In the genomic region with DNA sequence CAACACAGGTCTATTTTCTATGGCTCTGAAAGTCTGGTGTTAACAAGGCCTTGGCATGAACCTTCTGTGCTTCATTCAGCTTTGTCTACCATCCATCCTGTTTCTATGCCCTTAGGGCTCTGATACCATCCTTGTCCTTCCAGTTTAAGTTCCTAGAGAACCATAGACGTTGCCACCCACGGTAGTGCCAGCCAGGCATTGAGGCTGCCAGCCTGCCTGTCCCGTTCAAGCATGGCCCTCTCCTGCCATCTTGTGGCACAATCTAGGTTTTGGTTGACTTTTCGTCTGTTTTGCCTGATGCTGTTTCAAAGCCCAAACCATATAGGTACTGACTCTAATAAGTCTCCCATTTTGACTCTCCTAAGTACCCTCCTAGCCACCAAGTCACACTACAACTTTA, we compare ENCODE assay signal across 8 mouse cellular contexts. TPM values are rescaled to one million over a fixed set of nuclear protein-coding genes. Genes with fewer than 3 reads are reported as not detected.
DNase-seq lines count a peak whose midpoint lies in the region; ATAC-seq and TF ChIP-seq lines count a peak whose summit lies in the region.

No protein-coding gene starts in this region.

- no peak overlapping the region for H3K4me3 ChIP-seq in embryonic facial prominence, embryonic 14.5 days (ENCODE audit: low read depth, low read length)
- no peak overlapping the region for H3K4me3 ChIP-seq in heart, embryonic 13.5 days
- H3K4me3 ChIP-seq in kidney, embryonic 15.5 days (replicated peaks) = no peak overlapping the region
- H3K4me3 ChIP-seq in lung, adult 2 months (replicated peaks; ENCODE audit: extremely low read depth, low read depth, low read length) = no peak overlapping the region

- no peak overlapping the region for H3K4me2 ChIP-seq in embryonic facial prominence, embryonic 14.5 days (ENCODE audit: low read depth, low read length)
- H3K4me2 ChIP-seq in heart, embryonic 13.5 days = no peak overlapping the region
- no peak overlapping the region for H3K4me2 ChIP-seq in kidney, embryonic 15.5 days

- ATAC-seq in CD4-positive, CD25-positive, alpha-beta regulatory T cell, adult 4 months = peak; percentile 71
- ATAC-seq in embryonic facial prominence, embryonic 14.5 days (ENCODE audit: low read depth) = peak; percentile 44; the same call in 1 of the 2 replicates
- ATAC-seq in heart, embryonic 13.5 days (ENCODE audit: extremely low read depth, insufficient number of reproducible peaks, low FRiP score, low TSS enrichment) = no peak
- ATAC-seq in kidney, embryonic 15.5 days (replicated peaks; ENCODE audit: low FRiP score) = peak; percentile 57; the same call in 1 of the 2 replicates

- no peaks in the 10 kb centered on the region for H3K9me3 ChIP-seq in embryonic facial prominence, embryonic 14.5 days (ENCODE audit: control insufficient read depth, low read length)
- H3K9me3 ChIP-seq in heart, embryonic 13.5 days = no peaks in the 10 kb centered on the region
- H3K9me3 ChIP-seq in kidney, embryonic 15.5 days (replicated peaks) = no peaks in the 10 kb centered on the region

- 0 out of 2 replicates have a peak, but pooled peaks cover 5% of the 10 kb centered on the region for H3K27me3 ChIP-seq in embryonic facial prominence, embryonic 14.5 days (replicated peaks; ENCODE audit: control insufficient read depth, insufficient read depth, low read length)
- H3K27me3 ChIP-seq in heart, embryonic 13.5 days (replicated peaks) = peaks cover 9% of the 10 kb centered on the region
- 0 out of 2 replicates have a peak, but pooled peaks cover 6% of the 10 kb centered on the region for H3K27me3 ChIP-seq in kidney, embryonic 15.5 days

- DNase-seq in adrenal gland, postnatal 25 days = peak; percentile 78
- DNase-seq in embryonic facial prominence, embryonic 14.5 days (ENCODE audit: low spot score) = peak; percentile 83
- DNase-seq in lung, adult 2 months = peak; percentile 73
- peak; percentile 43 for DNase-seq in ovary, postnatal 10 days (ENCODE audit: low spot score)
- peak; percentile 20 for DNase-seq in urinary bladder, postnatal 10 days (ENCODE audit: low spot score)

- no peak for TF ChIP-seq POLR2A in lung, adult 2 months (IDR thresholded peaks at IDR 0.05; ENCODE audit: borderline replicate concordance, extremely low read depth, low read depth, low read length)

- H3K36me3 ChIP-seq in embryonic facial prominence, embryonic 14.5 days (ENCODE audit: control insufficient read depth, insufficient read depth, low read length) = no peaks in the 10 kb centered on the region
- H3K36me3 ChIP-seq in heart, embryonic 13.5 days = no peaks in the 10 kb centered on the region
- no peaks in the 10 kb centered on the region for H3K36me3 ChIP-seq in kidney, embryonic 15.5 days

- H3K27ac ChIP-seq in embryonic facial prominence, embryonic 14.5 days (replicated peaks; ENCODE audit: low read depth, low read length) = no peak overlapping the region
- peak overlapping the region; percentile 20; the same call in 1 of the 2 replicates for H3K27ac ChIP-seq in heart, embryonic 13.5 days (replicated peaks)
- no peak overlapping the region for H3K27ac ChIP-seq in kidney, embryonic 15.5 days

- WGBS in embryonic facial prominence, embryonic 14.5 days = 1% methylated on average over 4 of the region's 4 CpGs
- WGBS in heart, embryonic 13.5 days = 3% methylated on average over 4 of the region's 4 CpGs
- 0% methylated on average over 4 of the region's 4 CpGs for WGBS in kidney, embryonic 15.5 days
- WGBS in lung, adult 2 months = 2% methylated on average over 4 of the region's 4 CpGs

- TF ChIP-seq CTCF in lung, adult 2 months (IDR thresholded peaks at IDR 0.05; ENCODE audit: insufficient read depth, low read length) = peak; percentile 92

- no peak overlapping the region for H3K9ac ChIP-seq in embryonic facial prominence, embryonic 14.5 days (ENCODE audit: low read depth, low read length)
- peak overlapping the region; percentile 28; the same call in 1 of the 2 replicates for H3K9ac ChIP-seq in heart, embryonic 13.5 days
- H3K9ac ChIP-seq in kidney, embryonic 15.5 days = no peak overlapping the region

- H3K4me1 ChIP-seq in embryonic facial prominence, embryonic 14.5 days (ENCODE audit: control insufficient read depth, insufficient read depth, low read length) = no peaks in the 10 kb centered on the region
- peaks cover 60% of the 10 kb centered on the region for H3K4me1 ChIP-seq in heart, embryonic 13.5 days
- peaks cover 14% of the 10 kb centered on the region for H3K4me1 ChIP-seq in kidney, embryonic 15.5 days
- H3K4me1 ChIP-seq in lung, adult 2 months (ENCODE audit: control insufficient read depth, insufficient read depth, low read length) = no peaks in the 10 kb centered on the region

RNA-seq across cellular contexts. Expression of a gene that starts 8.7 kb away (rescaled TPM):
- polyA plus RNA-seq in CD4-positive, CD25-positive, alpha-beta regulatory T cell, adult 4 months (2017; shearing (Covaris generic)) = not detected
- 0.39 and 0.57 TPM in 2 replicates for total RNA-seq in adrenal gland, postnatal 25 days (2021)
- polyA plus RNA-seq in embryonic facial prominence, embryonic 14.5 days (2014; fragmentation: Nextera tagmentation; extraction: Ambion mirVana) = 2.1 and 2.4 TPM in 2 replicates
- 0.27 and 0.69 TPM in 2 replicates for polyA plus RNA-seq in heart, embryonic 13.5 days (2015; fragmentation: Nextera tagmentation; extraction: Ambion mirVana)
- polyA plus RNA-seq in kidney, embryonic 15.5 days (2015; fragmentation: Nextera tagmentation; extraction: Ambion mirVana) = 5.1 and 5.2 TPM in 2 replicates
- 1.9 and 2.8 TPM in 2 replicates for polyA plus RNA-seq in lung, adult 2 months (2012; rRNA removed)

Comparison
In these comparisons a context has a peak if more than half of its experiments do, and no peak if none do; other contexts are left out.
1. DNase-seq: peak in every context shown above with its lines; median percentile 83 in embryonic facial prominence, embryonic 14.5 days; 78 in adrenal gland, postnatal 25 days; 73 in lung, adult 2 months; 43 in ovary, postnatal 10 days; 20 in urinary bladder, postnatal 10 days.